Comparison of ENCODE assay signal across 9 mouse cellular contexts in the genomic region with DNA sequence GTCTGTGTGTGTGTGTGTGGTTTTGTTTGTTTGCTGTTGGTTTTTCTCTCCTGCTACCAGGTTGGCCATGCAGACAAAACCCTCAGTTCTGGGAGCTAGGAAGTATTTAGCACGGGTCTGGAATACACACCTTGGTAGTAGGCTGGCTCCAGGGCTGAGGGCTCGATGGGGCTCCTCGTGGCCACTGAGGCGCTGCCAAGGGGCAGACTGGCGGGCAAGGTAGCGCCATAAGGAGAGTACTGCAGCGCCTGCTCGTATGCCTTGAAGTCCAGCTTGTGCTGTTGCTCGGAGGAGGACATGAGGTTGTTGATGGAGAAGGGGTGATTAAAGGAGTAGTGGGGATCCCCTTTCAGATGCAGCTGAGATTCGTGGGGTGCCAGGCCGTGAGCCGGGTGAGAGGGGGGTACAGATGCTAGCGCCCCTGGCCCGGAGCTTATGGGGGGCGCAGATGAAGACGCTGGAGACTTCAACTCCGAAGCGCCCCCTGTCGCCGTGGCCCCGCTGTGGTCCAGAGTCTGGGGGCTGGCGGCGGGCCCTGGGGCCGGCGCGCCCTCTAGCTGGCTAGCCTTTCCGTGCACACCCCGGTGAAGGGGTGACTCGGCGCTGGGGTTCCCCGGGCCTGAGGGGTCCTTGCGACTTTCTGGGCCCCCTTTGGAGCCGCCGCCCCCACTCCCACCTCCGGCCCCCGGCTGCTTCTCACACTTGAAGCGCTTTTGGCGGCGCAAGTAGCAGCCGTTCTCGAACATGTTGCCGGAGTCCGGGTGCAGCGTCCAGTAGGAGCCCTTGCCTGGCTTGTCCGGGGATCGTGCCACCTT. TPM values are rescaled to one million over a fixed set of nuclear protein-coding genes. Genes with fewer than 3 reads are reported as not detected.
DNase-seq lines count a peak whose midpoint lies in the region; ATAC-seq lines count a peak whose summit lies in the region.
"Had no signal": no experiment of that assay in that cellular context is flagged by ENCODE, and none has a peak within 500 bp of the region (broad histone marks: within the 10 kb centered on the region; RNA-seq: fewer than 3 reads in every experiment).

No protein-coding gene starts in this region.

- 0 out of 2 replicates have a peak, but pooled peaks have one; percentile 30 for ATAC-seq in embryonic facial prominence, embryonic 12.5 days (ENCODE audit: insufficient number of reproducible peaks, insufficient read depth, low FRiP score, low TSS enrichment)
- peak; percentile 21; the same call in 1 of the 2 replicates for ATAC-seq in intestine, embryonic 15.5 days

- H3K36me3 ChIP-seq in heart, embryonic 10.5 days, result no peaks in the 10 kb centered on the region
- H3K36me3 ChIP-seq in embryonic facial prominence, embryonic 12.5 days, result no peaks in the 10 kb centered on the region
- H3K36me3 ChIP-seq in intestine, embryonic 15.5 days, result no peaks in the 10 kb centered on the region

- no peak overlapping the region for H3K27ac ChIP-seq in heart, embryonic 10.5 days
- no peak overlapping the region for H3K27ac ChIP-seq in embryonic facial prominence, embryonic 12.5 days
- H3K27ac ChIP-seq in intestine, embryonic 15.5 days, result peak overlapping the region; percentile 48; the same call in 1 of the 2 replicates
- H3K27ac ChIP-seq: macrophage had no signal

- H3K9me3 ChIP-seq in heart, embryonic 10.5 days, result no peaks in the 10 kb centered on the region
- H3K9me3 ChIP-seq in embryonic facial prominence, embryonic 12.5 days, result no peaks in the 10 kb centered on the region
- H3K9me3 ChIP-seq in intestine, embryonic 15.5 days, result no peaks in the 10 kb centered on the region

- H3K4me1 ChIP-seq in heart, embryonic 10.5 days, result peaks cover 29% of the 10 kb centered on the region
- H3K4me1 ChIP-seq in embryonic facial prominence, embryonic 12.5 days, result peaks cover 16% of the 10 kb centered on the region; the same call in 1 of the 2 replicates
- H3K4me1 ChIP-seq in intestine, embryonic 15.5 days (replicated peaks), result peaks cover 20% of the 10 kb centered on the region

- peaks cover 80% of the 10 kb centered on the region for H3K27me3 ChIP-seq in heart, embryonic 10.5 days (ENCODE audit: insufficient read depth, poor library complexity, severe bottlenecking)
- peaks cover 57% of the 10 kb centered on the region for H3K27me3 ChIP-seq in embryonic facial prominence, embryonic 12.5 days
- peaks cover 51% of the 10 kb centered on the region for H3K27me3 ChIP-seq in intestine, embryonic 15.5 days (replicated peaks)

- 2% methylated on average over 46 of the region's 46 CpGs for whole genome bisulfite sequencing in heart, embryonic 10.5 days
- WGBS in embryonic facial prominence, embryonic 12.5 days, result 2% methylated on average over 46 of the region's 46 CpGs
- 3% methylated on average over 46 of the region's 46 CpGs for WGBS in intestine, embryonic 15.5 days

- H3K4me3 ChIP-seq in heart, embryonic 10.5 days, result peak overlapping the region; percentile 44
- peak overlapping the region; percentile 19; the same call in 1 of the 2 replicates for H3K4me3 ChIP-seq in embryonic facial prominence, embryonic 12.5 days
- peak overlapping the region; percentile 39 for H3K4me3 ChIP-seq in intestine, embryonic 15.5 days (replicated peaks)

- peak overlapping the region; percentile 33 for H3K4me2 ChIP-seq in embryonic facial prominence, embryonic 12.5 days (replicated peaks)
- peak overlapping the region; percentile 56 for H3K4me2 ChIP-seq in intestine, embryonic 15.5 days (replicated peaks)

- H3K9ac ChIP-seq in embryonic facial prominence, embryonic 12.5 days, result no peak overlapping the region
- H3K9ac ChIP-seq in intestine, embryonic 15.5 days, result peak overlapping the region; percentile 47; the same call in 1 of the 2 replicates

- intact Hi-C loops in heart, postnatal 25 days (cut with DNase I), result loop anchor here (10.0 kb wide), 2 partner anchors 257 to 1017 kb away; no protein-coding TSS in a partner anchor
- intact Hi-C loops in left cerebral cortex, postnatal 14 days (cut with DNase I), result loop anchor here (5.0 to 10.0 kb wide), 5 partner anchors 260 to 1087 kb away; a partner anchor contains a TSS

- DNase-seq in heart, embryonic 10.5 days (ENCODE audit: low spot score), result peak; percentile 77
- DNase-seq in heart, postnatal 25 days (ENCODE audit: low spot score), result no peak
- peak; percentile 64 for DNase-seq in lung, postnatal 36 days
- no peak for DNase-seq in frontal cortex, postnatal 14 days (ENCODE audit: low spot score in 2 of 2)
- DNase-seq in left cerebral cortex, postnatal 14 days (ENCODE audit: low spot score in 2 of 2), result no peak
- no peak for DNase-seq in cerebellum, adult 8-10 months

RNA-seq across cellular contexts. Expression of a gene that starts 4.6 kb away (rescaled TPM):
- polyA plus RNA-seq in heart, embryonic 10.5 days (2016; fragmentation: Nextera tagmentation; extraction: Ambion mirVana), result 0.09 and 0.77 TPM in 2 replicates
- total RNA-seq in heart, postnatal 25 days (2021), result not detected
- polyA plus RNA-seq in embryonic facial prominence, embryonic 12.5 days (2016; fragmentation: Nextera tagmentation; extraction: Ambion mirVana), result 0.90 and 1.7 TPM in 2 replicates
- 6.4 and 8.9 TPM in 2 replicates for polyA plus RNA-seq in intestine, embryonic 15.5 days (2015; fragmentation: Nextera tagmentation; extraction: Ambion mirVana)
- not detected for total RNA-seq in left cerebral cortex, postnatal 14 days (2021)
- polyA plus RNA-seq: macrophage had no signal

RNA-seq across cellular contexts. Expression of a gene that starts 21.8 kb away (rescaled TPM):
- 0.25 and 0.62 TPM in 2 replicates for polyA plus RNA-seq in heart, embryonic 10.5 days (2016; fragmentation: Nextera tagmentation; extraction: Ambion mirVana)
- total RNA-seq in heart, postnatal 25 days (2021), result under 1 TPM in 1 of 2 experiments, not detected in 1; 0.08 TPM
- 0.79 and 1.1 TPM in 2 replicates for polyA plus RNA-seq in embryonic facial prominence, embryonic 12.5 days (2016; fragmentation: Nextera tagmentation; extraction: Ambion mirVana)
- polyA plus RNA-seq in intestine, embryonic 15.5 days (2015; fragmentation: Nextera tagmentation; extraction: Ambion mirVana), result 0.71 and 0.92 TPM in 2 replicates
- total RNA-seq in left cerebral cortex, postnatal 14 days (2021), result under 1 TPM; 0.24 to 0.57 TPM
- polyA plus RNA-seq: macrophage had no signal

Comparison
In these comparisons a context has a peak if more than half of its experiments do, and no peak if none do; other contexts are left out.
1. DNase-seq: peak in heart, embryonic 10.5 days (single experiment) and lung, postnatal 36 days (single experiment); none in heart, postnatal 25 days (single experiment), frontal cortex, postnatal 14 days (0 of 2), left cerebral cortex, postnatal 14 days (0 of 2) and cerebellum, adult 8-10 months (single experiment).
2. Peak in every context shown above with its lines, with median percentiles within 50 percentile points of each other: H3K4me3 ChIP-seq.